Mouse (Mus musculus) C2C12 (cell line): ENCODE results near the gene Gpcpd1.

Source experiments
- CTCF ChIP-seq: IDR thresholded peaks from one replicate; pipeline ENCODE4 v1.5.1; 2011; ENCODE audit not compliant: control insufficient read depth, insufficient read depth, insufficient read length
- MAX ChIP-seq: IDR thresholded peaks from one replicate; pipeline ENCODE4 v1.6.1; 2011; ENCODE audit warnings: mild to moderate bottlenecking, control low read depth
- MYOD1 ChIP-seq: IDR thresholded peaks from one replicate; pipeline ENCODE4 v1.6.1; 2011; ENCODE audit warnings: low read depth; ENCODE audit not compliant: control insufficient read depth, insufficient read length

GRCm38 (mm10) chr2:132611551-132612233 is 24.2 kb upstream of the Gpcpd1 start:
- TF ChIP-seq CTCF, result no peak
- TF ChIP-seq MYOD1, result no peak
- TF ChIP-seq MAX, result no peak
